Mouse (Mus musculus) stomach, embryonic 14.5 days (tissue): ENCODE data around the gene Cd7. TPM values are rescaled to one million over a fixed set of nuclear protein-coding genes. Genes with fewer than 3 reads are reported as not detected.

ENCODE experiments used
- ATAC-seq: fragments of 200-750 bp; cut with Nextera tagmentation; 2 replicates; pipeline ENCODE4 v1.8.0; 2017; ENCODE audit warnings: low read depth, moderate TSS enrichment; ENCODE audit not compliant: insufficient number of reproducible peaks, insufficient read depth, low FRiP score
- H3K27ac ChIP-seq: fragments of 300-500 bp; sonication (generic); 2 replicates; pipeline ENCODE4 v1.5.1; 2014; ENCODE audit warnings: mild to moderate bottlenecking, low read length, moderate library complexity, mixed read lengths
- H3K27me3 ChIP-seq: fragments of 300-500 bp; sonication (generic); 2 replicates; pipeline ENCODE4 v1.6.1; 2014; ENCODE audit warnings: low read length, control low read depth, mixed read lengths; ENCODE audit not compliant: control insufficient read depth, insufficient read depth
- H3K36me3 ChIP-seq: fragments of 300-500 bp; sonication (generic); 2 replicates; pipeline ENCODE4 v1.6.1; 2014; ENCODE audit warnings: mild to moderate bottlenecking, control low read depth, low read length, moderate library complexity, mixed read lengths; ENCODE audit not compliant: control insufficient read depth, insufficient read depth
- H3K4me1 ChIP-seq: fragments of 300-500 bp; sonication (generic); 2 replicates; pipeline ENCODE4 v1.6.1; 2014; ENCODE audit warnings: low read length, control low read depth, mixed read lengths; ENCODE audit not compliant: control insufficient read depth, insufficient read depth
- H3K4me2 ChIP-seq: fragments of 300-500 bp; sonication (generic); replicated peaks from 2 replicates; pipeline ENCODE4 v1.6.1; 2014; ENCODE audit warnings: low read depth, low read length, control low read depth
- H3K4me3 ChIP-seq: fragments of 300-500 bp; sonication (generic); 2 replicates; pipeline ENCODE4 v1.5.1; 2014; ENCODE audit warnings: low read depth, low read length, control low read depth
- H3K9ac ChIP-seq: fragments of 300-500 bp; sonication (generic); replicated peaks from 2 replicates; pipeline ENCODE4 v1.6.1; 2014; ENCODE audit warnings: low read depth, mild to moderate bottlenecking, control low read depth, low read length, moderate library complexity, mixed read lengths
- H3K9me3 ChIP-seq: fragments of 300-500 bp; sonication (generic); 2 replicates; pipeline ENCODE4 v1.6.1; 2016; ENCODE audit warnings: low read depth, low read length, control low read depth; ENCODE audit not compliant: control insufficient read depth
- WGBS: fragments of 180-500 bp; shearing (Covaris S2); extraction: QIAGEN DNeasy Blood & Tissue Kit; methylation state at CpG from one replicate; pipeline ENCODE4 v1.1.7; 2014; 5-methylcytosine and 5-hydroxymethylcytosine counted together
- polyA plus RNA-seq: library from polyadenylated mRNA; unstranded; fragments of >200 nt; fragmentation: Nextera tagmentation; extraction: Ambion mirVana; gene quantifications from 2 replicates; pipeline ENCODE4 v1.2.1, GENCODE M21; 2014

Cd7 gene
- polyA plus RNA-seq, result 1.5 and 2.1 TPM in 2 replicates

DNA sequence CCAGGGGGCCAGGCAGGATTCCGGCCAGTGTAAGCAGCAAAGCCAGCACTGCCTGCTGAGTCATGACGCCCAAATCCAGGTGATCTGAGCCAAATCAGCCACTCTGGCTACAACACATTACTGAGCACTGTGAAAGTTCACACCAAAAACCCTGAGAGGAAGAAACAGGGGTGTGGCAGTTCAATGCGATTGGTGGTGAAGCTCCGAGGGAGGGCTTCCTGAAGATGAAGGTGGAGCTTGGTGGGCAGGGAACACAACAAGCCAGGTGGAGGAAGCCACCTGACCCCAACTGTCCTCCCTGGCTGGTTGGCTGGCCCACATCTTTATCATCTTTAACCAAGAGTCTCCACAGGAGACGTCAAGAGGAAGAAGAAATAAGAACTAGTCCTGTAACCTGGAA is at the start of gene Cd7:
Gene Cd7, minus strand, starts transcription at position 117 of the 400 bp plus-strand sequence.
- Histone ChIP-seq H3K4me2 (no peak within 1 kb of the TSS), H3K9ac (no peak within 1 kb of the TSS), H3K9me3 (no peaks in the 10 kb centered on the region), H3K4me1 (no peaks in the 10 kb centered on the region), H3K36me3 (no peaks in the 10 kb centered on the region), H3K4me3 (no peak within 1 kb of the TSS), H3K27me3 (no peaks in the 10 kb centered on the region), H3K27ac (no peak within 1 kb of the TSS)
- no peak for ATAC-seq
- WGBS, result 66% methylated on average over 5 of the region's 5 CpGs

DNA sequence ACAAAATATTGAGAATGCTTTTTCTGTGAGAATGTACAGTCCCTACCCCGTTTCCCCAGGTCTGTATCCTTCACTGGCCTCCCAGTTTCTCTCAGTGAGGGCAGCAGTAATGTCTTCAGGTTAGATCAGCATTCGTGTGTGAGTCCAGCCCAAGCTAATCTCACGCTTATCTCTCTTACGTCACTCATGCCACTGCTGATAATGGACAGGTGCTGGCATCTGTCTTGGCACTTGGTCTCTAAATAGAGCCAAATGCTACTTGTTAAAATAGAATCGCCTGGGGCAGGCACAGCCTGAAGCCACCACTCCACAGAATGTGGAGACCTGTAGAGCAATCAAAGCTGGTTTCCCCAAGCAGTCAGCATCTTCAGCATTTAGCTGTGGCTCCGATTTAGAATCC is 49.8 kb upstream of the Cd7 start:
- H3K4me2 ChIP-seq, result no peak overlapping the region
- no peak overlapping the region for H3K4me3 ChIP-seq
- ATAC-seq, result no peak
- 60% methylated on average over 6 of the region's 6 CpGs for WGBS
- no peaks in the 10 kb centered on the region for H3K36me3 ChIP-seq
- H3K27me3 ChIP-seq, result no peaks in the 10 kb centered on the region
- H3K27ac ChIP-seq, result no peak overlapping the region
- no peaks in the 10 kb centered on the region for H3K4me1 ChIP-seq
- no peaks in the 10 kb centered on the region for H3K9me3 ChIP-seq
- H3K9ac ChIP-seq, result no peak overlapping the region

DNA sequence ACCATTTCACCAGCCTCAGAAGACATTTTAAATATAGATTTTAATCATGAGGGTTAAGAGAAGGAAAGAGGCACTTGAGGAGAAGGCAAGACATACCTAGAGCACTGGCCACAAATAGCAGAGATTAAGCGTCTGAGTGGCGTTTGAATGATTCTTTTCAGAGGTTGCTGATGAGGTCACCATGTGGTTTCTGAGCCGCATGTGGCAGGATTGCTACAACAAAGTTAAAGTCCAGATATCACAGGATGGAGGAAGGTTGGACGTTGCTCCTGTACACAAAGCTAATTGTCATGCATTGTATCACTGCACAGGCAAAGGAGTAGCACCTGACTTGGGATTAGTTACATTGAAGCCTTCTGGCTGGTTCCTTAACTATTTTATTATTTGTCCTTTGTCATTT is 47.1 kb upstream of the Cd7 start:
- H3K9ac ChIP-seq, result no peak overlapping the region
- no peak overlapping the region for H3K4me3 ChIP-seq
- no peak overlapping the region for H3K27ac ChIP-seq
- H3K4me2 ChIP-seq, result no peak overlapping the region
- no peaks in the 10 kb centered on the region for H3K4me1 ChIP-seq
- ATAC-seq, result no peak
- WGBS, result 57% methylated on average over 4 of the region's 4 CpGs
- H3K27me3 ChIP-seq, result no peaks in the 10 kb centered on the region
- no peaks in the 10 kb centered on the region for H3K9me3 ChIP-seq
- H3K36me3 ChIP-seq, result no peaks in the 10 kb centered on the region

DNA sequence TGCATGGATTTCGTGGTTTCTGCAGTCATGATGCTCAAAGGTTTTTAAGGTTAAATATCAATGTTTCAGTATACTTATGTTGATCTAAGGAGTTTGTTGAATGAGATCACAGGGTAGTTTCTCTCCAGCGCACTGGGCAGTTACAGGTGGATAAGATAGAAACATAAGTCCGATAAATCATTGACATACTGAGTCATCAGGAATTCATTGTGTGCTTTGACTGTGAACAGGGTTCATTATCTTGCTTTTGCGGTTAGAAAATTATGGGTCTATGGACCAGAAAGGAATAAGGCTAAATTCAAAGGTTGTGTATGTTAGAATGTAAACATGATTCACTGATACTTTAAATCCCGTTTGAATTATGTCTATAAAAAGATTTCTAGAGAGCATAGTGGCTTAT is 46.0 kb upstream of the Cd7 start:
- ATAC-seq, result peak; percentile 74
- no peaks in the 10 kb centered on the region for H3K9me3 ChIP-seq
- no peak overlapping the region for H3K4me2 ChIP-seq
- H3K4me1 ChIP-seq, result no peaks in the 10 kb centered on the region
- no peaks in the 10 kb centered on the region for H3K36me3 ChIP-seq
- H3K27ac ChIP-seq, result no peak overlapping the region
- H3K4me3 ChIP-seq, result no peak overlapping the region
- H3K27me3 ChIP-seq, result no peaks in the 10 kb centered on the region
- WGBS, result 36% methylated on average over 5 of the region's 5 CpGs
- no peak overlapping the region for H3K9ac ChIP-seq

DNA sequence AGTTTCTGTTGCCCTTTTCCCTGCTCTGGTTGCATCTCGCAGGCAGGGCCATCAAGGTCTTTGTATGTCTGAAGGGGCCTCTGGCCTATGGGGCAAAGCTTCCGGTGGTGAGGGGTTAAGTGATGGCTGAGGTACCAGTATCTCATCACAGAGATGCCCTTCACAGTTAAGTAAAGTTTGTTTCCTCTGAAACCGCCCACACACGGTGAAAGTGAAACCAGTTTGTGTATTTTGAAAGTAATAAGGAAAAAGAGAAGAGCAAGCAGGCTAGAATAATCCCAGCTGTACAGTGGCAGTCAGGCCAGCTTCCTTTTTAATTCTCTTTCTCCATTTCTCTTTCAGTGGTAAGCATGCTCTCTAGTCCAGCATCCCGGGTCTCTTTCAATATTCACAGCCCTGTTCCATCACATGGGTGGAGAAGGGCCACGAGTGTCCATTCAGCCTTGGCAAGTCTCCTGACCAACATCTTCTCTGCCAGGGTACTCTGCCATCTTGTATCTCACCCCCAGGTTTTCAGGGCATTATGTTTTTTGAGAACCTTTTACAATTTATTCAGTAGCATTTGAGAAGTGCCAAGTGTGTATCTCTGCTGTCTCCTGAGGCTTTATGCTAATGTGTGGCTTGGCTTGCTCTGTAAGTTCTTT is 43.8 kb upstream of the Cd7 start:
- no peak overlapping the region for H3K4me2 ChIP-seq
- no peak overlapping the region for H3K4me3 ChIP-seq
- H3K9ac ChIP-seq, result no peak overlapping the region
- H3K9me3 ChIP-seq, result no peaks in the 10 kb centered on the region
- no peak overlapping the region for H3K27ac ChIP-seq
- H3K36me3 ChIP-seq, result no peaks in the 10 kb centered on the region
- ATAC-seq, result no peak
- no peaks in the 10 kb centered on the region for H3K4me1 ChIP-seq
- H3K27me3 ChIP-seq, result no peaks in the 10 kb centered on the region
- 51% methylated on average over 6 of the region's 6 CpGs for WGBS

DNA sequence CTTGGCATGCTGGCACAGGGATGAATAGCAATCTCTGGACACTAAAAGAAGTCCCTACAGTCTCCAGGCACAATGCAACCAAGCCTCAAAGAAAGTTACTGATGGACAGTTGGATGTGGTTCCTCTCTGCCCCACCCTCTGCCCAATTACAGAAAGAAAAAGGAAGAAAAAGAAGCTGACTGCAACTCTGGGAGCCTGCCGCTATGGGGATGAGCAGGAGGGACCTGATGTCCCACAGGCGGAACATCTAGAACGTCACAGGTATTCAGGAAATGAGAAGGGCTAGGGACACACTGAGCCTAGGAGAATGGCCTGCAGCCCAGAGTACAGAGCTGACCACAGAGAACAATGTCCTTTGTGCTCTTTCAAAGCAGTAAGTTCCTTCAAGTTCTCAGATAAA is 43.0 kb upstream of the Cd7 start:
- Histone ChIP-seq H3K27ac (no peak overlapping the region), H3K36me3 (no peaks in the 10 kb centered on the region), H3K9me3 (no peaks in the 10 kb centered on the region), H3K27me3 (no peaks in the 10 kb centered on the region), H3K4me3 (no peak overlapping the region), H3K9ac (no peak overlapping the region), H3K4me1 (no peaks in the 10 kb centered on the region), H3K4me2 (no peak overlapping the region)
- no peak for ATAC-seq
- WGBS, result 88% methylated on average over 3 of the region's 3 CpGs

DNA sequence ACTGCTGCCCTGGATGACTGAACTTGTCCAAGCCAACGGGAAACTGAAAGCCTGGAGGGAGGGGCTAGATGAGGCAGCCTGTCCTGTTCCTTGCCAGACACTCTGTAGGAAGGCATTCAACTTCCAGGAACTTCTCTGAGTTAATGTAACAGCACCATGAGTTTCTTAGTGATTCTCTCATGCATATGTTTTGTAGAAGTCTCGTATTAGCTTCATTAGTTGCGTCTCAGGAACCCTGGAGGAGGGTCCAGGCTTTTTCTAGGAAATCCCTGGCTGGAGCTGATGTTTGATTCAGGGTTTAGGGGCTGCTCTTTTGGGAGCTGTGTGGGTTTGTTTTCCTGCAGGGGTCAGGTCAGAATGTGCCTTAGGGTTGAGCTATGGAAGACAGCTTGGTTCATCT is 41.9 kb upstream of the Cd7 start, which contains the start of gene Sectm1a:
Gene Sectm1a, minus strand, starts transcription at position 101 of the 400 bp plus-strand sequence.
- Histone ChIP-seq H3K36me3 (no peaks in the 10 kb centered on the region), H3K27me3 (no peaks in the 10 kb centered on the region), H3K9me3 (no peaks in the 10 kb centered on the region), H3K9ac (no peak within 1 kb of the TSS), H3K4me2 (no peak within 1 kb of the TSS), H3K27ac (no peak within 1 kb of the TSS), H3K4me1 (no peaks in the 10 kb centered on the region), H3K4me3 (no peak within 1 kb of the TSS)
- 66% methylated on average over 3 of the region's 3 CpGs for WGBS
- ATAC-seq, result no peak

DNA sequence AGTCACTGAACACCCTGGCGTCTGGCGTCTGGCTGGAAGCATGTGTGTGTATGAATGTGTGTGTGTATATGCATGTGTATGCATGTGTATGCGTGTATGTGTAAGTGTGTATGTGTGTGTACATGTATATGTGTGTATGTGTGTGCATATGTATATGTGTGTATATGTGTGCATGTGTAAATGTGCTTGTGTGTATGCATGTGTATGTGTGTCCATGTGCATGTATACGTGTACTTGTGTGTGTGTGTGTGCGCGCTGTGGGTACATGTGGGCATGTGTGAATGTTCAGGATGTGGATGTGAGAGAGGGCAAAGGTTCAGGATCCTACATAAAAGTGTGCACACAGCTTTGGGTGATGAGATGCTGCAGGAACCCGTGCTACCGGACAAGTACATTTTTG is 41.1 kb upstream of the Cd7 start:
- Histone ChIP-seq H3K9ac (no peak overlapping the region), H3K4me1 (no peaks in the 10 kb centered on the region), H3K4me3 (no peak overlapping the region), H3K36me3 (no peaks in the 10 kb centered on the region), H3K4me2 (no peak overlapping the region), H3K9me3 (no peaks in the 10 kb centered on the region), H3K27me3 (no peaks in the 10 kb centered on the region), H3K27ac (no peak overlapping the region)
- WGBS, result 92% methylated on average over 8 of the region's 8 CpGs
- ATAC-seq, result no peak

DNA sequence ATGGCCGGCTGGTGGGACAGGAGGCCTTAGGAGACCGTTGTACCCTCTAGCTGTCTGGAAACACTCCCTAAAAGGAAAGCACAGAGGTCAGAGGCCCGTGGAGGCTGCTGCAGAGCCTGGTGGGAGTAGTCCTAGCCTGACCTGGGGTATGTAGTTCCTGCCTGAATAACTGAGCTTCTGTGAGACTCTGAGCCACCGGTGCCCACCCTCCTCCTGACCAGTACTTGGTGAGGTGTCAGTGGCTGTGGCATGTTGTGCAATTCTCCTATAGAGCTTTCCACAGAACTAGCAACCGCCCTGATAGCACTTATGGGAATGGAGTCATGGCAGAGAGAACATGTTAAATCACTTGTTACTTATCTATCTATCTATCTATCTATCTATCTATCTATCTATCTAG is 36.4 kb upstream of the Cd7 start:
- H3K27me3 ChIP-seq, result no peaks in the 10 kb centered on the region
- no peak overlapping the region for H3K4me3 ChIP-seq
- WGBS, result 82% methylated on average over 5 of the region's 5 CpGs
- H3K36me3 ChIP-seq, result no peaks in the 10 kb centered on the region
- no peaks in the 10 kb centered on the region for H3K4me1 ChIP-seq
- no peak overlapping the region for H3K9ac ChIP-seq
- H3K27ac ChIP-seq, result no peak overlapping the region
- no peak overlapping the region for H3K4me2 ChIP-seq
- ATAC-seq, result no peak
- H3K9me3 ChIP-seq, result no peaks in the 10 kb centered on the region
